Mouse (Mus musculus) intestine, embryonic 14.5 days (tissue): Measurements from ENCODE around the gene Eif5a. TPM values are rescaled to one million over a fixed set of nuclear protein-coding genes. Genes with fewer than 3 reads are reported as not detected.

Experiments used
- ATAC-seq: fragments of 200-750 bp; cut with Nextera tagmentation; replicated peaks from 2 replicates; pipeline ENCODE4 v1.8.0; 2017; ENCODE audit warnings: low read depth, moderate number of reproducible peaks, moderate TSS enrichment, moderate library complexity; ENCODE audit not compliant: low FRiP score, low TSS enrichment
- DNase-seq: peaks from one replicate; pipeline ENCODE4 v3.0.0-alpha.2; 2018; ENCODE audit warnings: low spot score
- H3K27ac ChIP-seq: fragments of 300-500 bp; sonication (generic); 2 replicates; pipeline ENCODE4 v1.5.1; 2014; ENCODE audit warnings: low read depth, mild to moderate bottlenecking, control low read depth
- H3K27me3 ChIP-seq: fragments of 300-500 bp; sonication (generic); replicated peaks from 2 replicates; pipeline ENCODE4 v1.6.1; 2014; ENCODE audit warnings: low read length, control low read depth; ENCODE audit not compliant: control insufficient read depth, insufficient read depth
- H3K36me3 ChIP-seq: fragments of 300-500 bp; sonication (generic); 2 replicates; pipeline ENCODE4 v1.6.1; 2014; ENCODE audit warnings: low read length, control low read depth; ENCODE audit not compliant: control insufficient read depth, insufficient read depth
- H3K4me1 ChIP-seq: fragments of 300-500 bp; sonication (generic); replicated peaks from 2 replicates; pipeline ENCODE4 v1.6.1; 2014; ENCODE audit warnings: low read length, control low read depth, mixed read lengths; ENCODE audit not compliant: control insufficient read depth, insufficient read depth
- H3K4me2 ChIP-seq: fragments of 300-500 bp; sonication (generic); 2 replicates; pipeline ENCODE4 v1.6.1; 2014; ENCODE audit warnings: low read length
- H3K4me3 ChIP-seq: fragments of 300-500 bp; sonication (generic); 2 replicates; pipeline ENCODE4 v1.5.1; 2014; ENCODE audit warnings: low read depth, low read length, control low read depth, mixed read lengths
- H3K9ac ChIP-seq: fragments of 300-500 bp; sonication (generic); 2 replicates; pipeline ENCODE4 v1.6.1; 2014; ENCODE audit warnings: mild to moderate bottlenecking, low read length
- H3K9me3 ChIP-seq: fragments of 300-500 bp; sonication (generic); 2 replicates; pipeline ENCODE4 v1.6.1; 2016; ENCODE audit warnings: low read length, control low read depth; ENCODE audit not compliant: control insufficient read depth
- WGBS: fragments of 180-500 bp; shearing (Covaris S2); extraction: QIAGEN DNeasy Blood & Tissue Kit; methylation state at CpG from one replicate; pipeline ENCODE4 v1.1.7; 2014; 5-methylcytosine and 5-hydroxymethylcytosine counted together
- microRNA-seq: library from miRNA; unstranded; fragments of <30 nt; microRNA quantifications from one replicate; pipeline ENCODE4, GENCODE M21; 2016
- polyA plus RNA-seq: library from polyadenylated mRNA; unstranded; fragments of >200 nt; fragmentation: Nextera tagmentation; extraction: Ambion mirVana; gene quantifications from 2 replicates; pipeline ENCODE4 v1.2.1, GENCODE M21; 2014

Eif5a gene
- polyA plus RNA-seq, 1 experiment from 2014 or later, result 1,877 TPM

- Histone ChIP-seq H3K27me3 (no peaks in the 10 kb centered on the region), H3K27ac (no peak overlapping the region), H3K4me2 (no peak overlapping the region), H3K36me3 (no peaks in the 10 kb centered on the region), H3K9ac (no peak overlapping the region), H3K4me1 (peaks cover 7% of the 10 kb centered on the region; the same call in 1 of the 2 replicates), H3K9me3 (no peaks in the 10 kb centered on the region), H3K4me3 (no peak overlapping the region)
- ATAC-seq (no peak), DNase-seq (no peak)
- 78% methylated on average over 4 of the region's 4 CpGs for WGBS
Measured at GRCm38 (mm10) chr11:69872451-69872850, 49.3 kb downstream of the Eif5a start.

- 88% methylated on average over 7 of the region's 7 CpGs for WGBS
- Histone ChIP-seq H3K27me3 (no peaks in the 10 kb centered on the region), H3K36me3 (no peaks in the 10 kb centered on the region), H3K9ac (no peak overlapping the region), H3K9me3 (no peaks in the 10 kb centered on the region), H3K4me2 (no peak overlapping the region), H3K4me3 (no peak overlapping the region), H3K27ac (no peak overlapping the region), H3K4me1 (peaks cover 7% of the 10 kb centered on the region; the same call in 1 of the 2 replicates)
- no peak for DNase-seq
- ATAC-seq, result no peak
Measured at GRCm38 (mm10) chr11:69871822-69872221, 49.9 kb downstream of the Eif5a start.

DNA sequence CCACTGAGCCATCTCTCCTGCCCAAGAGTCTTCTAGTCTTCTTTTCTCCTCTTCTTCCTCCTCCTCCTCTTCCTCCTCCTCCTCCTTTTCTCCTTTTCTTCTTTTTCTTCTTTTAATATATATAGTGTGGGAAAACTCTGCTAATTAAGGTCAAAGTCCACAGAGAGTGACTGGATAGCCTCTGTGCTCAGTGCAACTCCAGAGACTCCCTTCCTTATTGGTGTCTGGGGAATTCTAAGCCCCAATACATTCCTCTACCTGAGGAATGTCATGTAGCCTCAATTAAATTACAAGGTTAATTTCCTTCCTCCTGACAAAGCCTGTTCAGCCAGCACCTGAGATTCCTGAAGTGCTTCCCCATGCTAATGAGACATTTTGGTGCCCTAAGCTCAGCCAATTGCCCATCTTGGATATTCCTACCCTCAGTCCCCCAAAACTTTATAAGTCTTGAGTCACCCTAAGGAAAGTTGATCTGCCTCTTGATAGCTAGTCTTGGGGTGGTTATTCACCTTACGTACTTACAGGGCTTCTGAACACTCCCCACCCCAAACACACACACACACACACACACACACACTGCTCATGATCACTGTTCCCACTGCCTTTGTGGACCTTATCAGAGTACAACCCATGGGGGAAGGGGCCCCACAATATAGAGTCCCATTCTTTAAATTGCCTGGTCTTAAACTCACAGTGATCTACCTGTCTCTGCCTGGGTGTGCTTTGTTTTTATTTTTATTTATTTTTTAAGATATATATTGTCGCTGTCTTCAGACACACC, 51.3 kb downstream of the Eif5a start:
- no peak overlapping the region for H3K4me3 ChIP-seq
- 92% methylated on average over 2 of the region's 2 CpGs for WGBS
- H3K36me3 ChIP-seq, result no peaks in the 10 kb centered on the region
- no peak overlapping the region for H3K4me2 ChIP-seq
- no peaks in the 10 kb centered on the region for H3K27me3 ChIP-seq
- H3K4me1 ChIP-seq, result no peaks in the 10 kb centered on the region
- no peak overlapping the region for H3K27ac ChIP-seq
- ATAC-seq (no peak), DNase-seq (no peak)
- no peak overlapping the region for H3K9ac ChIP-seq
- no peaks in the 10 kb centered on the region for H3K9me3 ChIP-seq

DNA sequence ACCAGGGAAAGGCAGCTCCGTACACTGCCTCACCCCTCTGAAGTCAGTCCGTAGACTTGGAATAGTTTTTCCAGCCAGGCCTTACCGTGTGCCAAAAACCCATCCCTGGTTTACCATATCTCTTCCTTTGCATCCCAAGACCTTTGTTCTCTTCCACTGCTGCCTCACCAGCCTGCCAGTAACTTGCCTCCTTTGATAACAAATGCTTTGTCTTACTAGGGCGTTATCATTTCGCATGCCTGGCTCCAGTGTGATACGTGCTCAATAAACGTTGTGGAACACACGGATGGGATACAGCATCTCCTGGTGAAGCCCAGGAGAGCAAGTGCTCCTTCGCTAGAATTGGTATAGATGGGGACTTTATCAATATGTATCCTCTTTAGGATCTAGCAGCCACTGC, 54.4 kb downstream of the Eif5a start:
- Histone ChIP-seq H3K9ac (no peak overlapping the region), H3K27ac (no peak overlapping the region), H3K36me3 (no peaks in the 10 kb centered on the region), H3K9me3 (no peaks in the 10 kb centered on the region), H3K27me3 (no peaks in the 10 kb centered on the region), H3K4me1 (no peaks in the 10 kb centered on the region), H3K4me3 (no peak overlapping the region), H3K4me2 (no peak overlapping the region)
- 59% methylated on average over 9 of the region's 9 CpGs for WGBS
- DNase-seq, result no peak
- ATAC-seq, result no peak

Small RNA genes within 50 kb of the gene (microRNA-seq; reads per million reads assigned to microRNA genes)
- not detected for gene Mir6924

Other genes starting within 250 kb of the Eif5a start
- gene Eif4a1, start 249.5 kb downstream of the Eif5a start, polyA plus RNA-seq, result 645 and 692 TPM in 2 replicates
- gene Senp3, start 239.9 kb downstream of the Eif5a start, polyA plus RNA-seq, result 79.1 and 90.8 TPM in 2 replicates
- gene Tnfsf13, start 236.2 kb downstream of the Eif5a start, polyA plus RNA-seq, result 0.48 TPM in 1 of 2 replicates, not detected in the other
- gene Tnfsf12, start 226.1 kb downstream of the Eif5a start, polyA plus RNA-seq, result 8.0 and 9.4 TPM in 2 replicates
- 2.3 and 3.7 TPM in 2 replicates for gene Tnfsfm13, start 225.9 kb downstream of the Eif5a start, polyA plus RNA-seq
- gene Polr2a, start 163.3 kb downstream of the Eif5a start, polyA plus RNA-seq, result 35.2 and 38.7 TPM in 2 replicates
- not detected in 2 replicates for gene Slc35g3, start 160.0 kb downstream of the Eif5a start, polyA plus RNA-seq
- gene Zbtb4, start 156.0 kb downstream of the Eif5a start, polyA plus RNA-seq, result 2.8 and 3.3 TPM in 2 replicates
- gene Chrnb1, start 126.0 kb downstream of the Eif5a start, polyA plus RNA-seq, result 3.5 and 4.4 TPM in 2 replicates
- 1.1 and 1.4 TPM in 2 replicates for gene Fgf11, start 120.1 kb downstream of the Eif5a start, polyA plus RNA-seq
- 16.1 and 22.9 TPM in 2 replicates for gene Tmem102, start 116.3 kb downstream of the Eif5a start, polyA plus RNA-seq
- not detected in 2 replicates for gene Gm39566, start 106.7 kb downstream of the Eif5a start, polyA plus RNA-seq
- not detected in 2 replicates for gene Spem2, start 103.5 kb downstream of the Eif5a start, polyA plus RNA-seq
- 0.17 TPM in 1 of 2 replicates, not detected in the other for gene Spem1, start 99.8 kb downstream of the Eif5a start, polyA plus RNA-seq
- 8.5 TPM in 2 replicates for gene Nlgn2, start 84.2 kb downstream of the Eif5a start, polyA plus RNA-seq
- 436 and 455 TPM in 2 replicates for gene Tmem256, start 83.4 kb downstream of the Eif5a start, polyA plus RNA-seq
- gene Plscr3, start 75.6 kb downstream of the Eif5a start, polyA plus RNA-seq, result 92.1 and 94.4 TPM in 2 replicates
- gene Tnk1, start 63.2 kb downstream of the Eif5a start, polyA plus RNA-seq, result 10.3 and 12.2 TPM in 2 replicates
- 0.38 TPM in 1 of 2 replicates, not detected in the other for gene Tmem95, start 43.9 kb downstream of the Eif5a start, polyA plus RNA-seq
- 3.5 and 4.4 TPM in 2 replicates for gene Kctd11, start 40.6 kb downstream of the Eif5a start, polyA plus RNA-seq
- 8.1 and 9.3 TPM in 2 replicates for gene Acap1, start 26.4 kb downstream of the Eif5a start, polyA plus RNA-seq
- gene 2810408A11Rik, start 21.0 kb downstream of the Eif5a start, polyA plus RNA-seq, result 8.8 and 10.7 TPM in 2 replicates
- gene Neurl4, start 20.9 kb downstream of the Eif5a start, polyA plus RNA-seq, result 13.3 and 14.5 TPM in 2 replicates
- 71.2 and 72.3 TPM in 2 replicates for gene Gps2, start 8.1 kb downstream of the Eif5a start, polyA plus RNA-seq
- gene Ybx2, start 13.8 kb upstream of the Eif5a start, polyA plus RNA-seq, result 4.6 and 4.8 TPM in 2 replicates
- gene Slc2a4, start 26.2 kb upstream of the Eif5a start, polyA plus RNA-seq, result 25.8 and 32.2 TPM in 2 replicates
- gene Cldn7, start 42.8 kb upstream of the Eif5a start, polyA plus RNA-seq, result 425 and 461 TPM in 2 replicates
- 28.6 and 29.3 TPM in 2 replicates for gene Ctdnep1, start 59.2 kb upstream of the Eif5a start, polyA plus RNA-seq
- 104 and 119 TPM in 2 replicates for gene Elp5, start 60.6 kb upstream of the Eif5a start, polyA plus RNA-seq
- gene Gabarap, start 69.2 kb upstream of the Eif5a start, polyA plus RNA-seq, result 481 and 495 TPM in 2 replicates
- gene Phf23, start 73.8 kb upstream of the Eif5a start, polyA plus RNA-seq, result 37.6 and 43.9 TPM in 2 replicates
- gene Dvl2, start 78.6 kb upstream of the Eif5a start, polyA plus RNA-seq, result 32.0 and 32.6 TPM in 2 replicates
- 72.8 and 73.8 TPM in 2 replicates for gene Acadvl, start 93.5 kb upstream of the Eif5a start, polyA plus RNA-seq
- 7.7 and 8.6 TPM in 2 replicates for gene Dlg4, start 95.0 kb upstream of the Eif5a start, polyA plus RNA-seq
- 0.26 TPM in 1 of 2 replicates, not detected in the other for gene Asgr1, start 132.1 kb upstream of the Eif5a start, polyA plus RNA-seq
- 0.46 TPM in 1 of 2 replicates, not detected in the other for gene Asgr2, start 170.7 kb upstream of the Eif5a start, polyA plus RNA-seq
- gene Mgl2, start 208.4 kb upstream of the Eif5a start, polyA plus RNA-seq, result 0.38 and 0.86 TPM in 2 replicates
- 0.97 and 1.2 TPM in 2 replicates for gene Clec10a, start 234.2 kb upstream of the Eif5a start, polyA plus RNA-seq